Mouse (Mus musculus) urinary bladder, postnatal 36 days (tissue): Measurements from ENCODE around the gene Raph1.

Experiments
- DNase-seq, 2 experiments: peaks; one replicate each; pipeline ENCODE4 v3.0.0; 2022; ENCODE audit warnings: low spot score in 2 of 2, mixed read lengths in 1 of 2

Raph1 gene

GRCm38 (mm10) chr1:60432497-60432896 lies 134.4 kb downstream of the Raph1 start:
- no peak for DNase-seq
